Mouse (Mus musculus): ENCODE data around the gene Cdk18.

GRCm38 (mm10) chr1:132140574-132140973 is 1.1 kb upstream of the Cdk18 start:
- no peak for TF ChIP-seq POLR2A (IDR thresholded peaks at IDR 0.05; ENCODE audit: low read depth, low read length)
- TF ChIP-seq USF1 (IDR thresholded peaks at IDR 0.05; ENCODE audit: low read depth, low read length): no peak
- no peak for TF ChIP-seq CTCF (conservative IDR thresholded peaks at IDR 0.05 in 1 of 2, IDR thresholded peaks at IDR 0.05 in 1 of 2; ENCODE audit: low read depth in 2 of 2, low read length in 2 of 2)
- no peak for TF ChIP-seq TBP (conservative IDR thresholded peaks at IDR 0.05; ENCODE audit: low read depth, low read length)
- no peak for TF ChIP-seq USF2 (conservative IDR thresholded peaks at IDR 0.05; ENCODE audit: low read depth, low read length)
- no peak for TF ChIP-seq MAX (IDR thresholded peaks at IDR 0.05; ENCODE audit: low read length)

All from CH12.LX (cell line).